Mouse (Mus musculus) liver, embryonic 14.5 days (tissue): Measurements from ENCODE around the gene She. TPM values are rescaled to one million over a fixed set of nuclear protein-coding genes. Genes with fewer than 3 reads are reported as not detected.
A peak's percentile ranks its signal among the peaks of the same experiment; 100 is the strongest.

Source experiments
- ATAC-seq: fragments of 200-750 bp; cut with Nextera tagmentation; 2 replicates; pipeline ENCODE4 v1.8.0; 2017; ENCODE audit warnings: moderate number of reproducible peaks, mild to moderate bottlenecking, moderate library complexity; ENCODE audit not compliant: insufficient read depth
- DNase-seq, 3 experiments: peaks; one replicate each; pipeline ENCODE4 v3.0.0-alpha.2; 2012 to 2013; ENCODE audit warnings: low read depth in 3 of 3, low spot score in 3 of 3
- H3K27ac ChIP-seq: fragments of 300-500 bp; sonication (generic); 2 replicates; pipeline ENCODE4 v1.5.1; 2014; ENCODE audit warnings: moderate library complexity, mild to moderate bottlenecking, control low read depth, inconsistent platforms
- H3K27me3 ChIP-seq: fragments of 300-500 bp; sonication (generic); 2 replicates; pipeline ENCODE4 v1.6.1; 2014; ENCODE audit warnings: mild to moderate bottlenecking, low read length, moderate library complexity; ENCODE audit not compliant: control insufficient read depth, insufficient read depth
- H3K36me3 ChIP-seq: fragments of 300-500 bp; sonication (generic); replicated peaks from 2 replicates; pipeline ENCODE4 v1.6.1; 2014; ENCODE audit warnings: low read depth; ENCODE audit not compliant: control insufficient read depth, insufficient read depth
- H3K4me1 ChIP-seq, 2 experiments: fragments of 200-500 bp in 1 of 2; fragments of 300-500 bp in 1 of 2; sonication (generic) in 1 of 2; replicated peaks; 2 replicates each; pipeline ENCODE4 v1.6.1; 2012 to 2014; ENCODE audit warnings: antibody characterized with exemption in 1 of 2, inconsistent platforms in 1 of 2, low read length in 1 of 2; ENCODE audit not compliant: control insufficient read depth in 2 of 2, insufficient read depth in 2 of 2
- H3K4me2 ChIP-seq: fragments of 300-500 bp; sonication (generic); 2 replicates; pipeline ENCODE4 v1.6.1; 2014; ENCODE audit warnings: low read depth, mild to moderate bottlenecking, control low read depth, moderate library complexity
- H3K4me3 ChIP-seq, 2 experiments: fragments of 200-500 bp in 1 of 2; fragments of 300-500 bp in 1 of 2; sonication (generic) in 1 of 2; 2 replicates each; pipeline ENCODE4 v1.5.1; 2012 to 2014; ENCODE audit warnings: low read depth in 2 of 2, low read length in 2 of 2, mild to moderate bottlenecking in 2 of 2, control low read depth in 1 of 2, inconsistent platforms in 1 of 2, moderate library complexity in 1 of 2; ENCODE audit not compliant: insufficient read depth in 1 of 2
- H3K9ac ChIP-seq: fragments of 300-500 bp; sonication (generic); replicated peaks from 2 replicates; pipeline ENCODE4 v1.6.1; 2014; ENCODE audit warnings: mild to moderate bottlenecking, control low read depth, moderate library complexity
- H3K9me3 ChIP-seq: fragments of 300-500 bp; sonication (generic); 2 replicates; pipeline ENCODE4 v1.6.1; 2016; ENCODE audit warnings: low read length, mixed read lengths; ENCODE audit not compliant: control insufficient read depth
- CTCF ChIP-seq: IDR thresholded peaks from 2 replicates; pipeline ENCODE4 v1.5.1; 2016; ENCODE audit warnings: antibody characterized with exemption, low read depth, control low read depth
- EP300 ChIP-seq: IDR thresholded peaks from 2 replicates; pipeline ENCODE4 v1.6.1; 2016; ENCODE audit warnings: antibody characterized with exemption, low read depth
- WGBS: fragments of 180-500 bp; shearing (Covaris S2); extraction: QIAGEN DNeasy Blood & Tissue Kit; methylation state at CpG from one replicate; pipeline ENCODE4 v1.1.7; 2014; ENCODE audit not compliant: insufficient replicate concordance; 5-methylcytosine and 5-hydroxymethylcytosine counted together
- polyA plus RNA-seq, 2 experiments: library from polyadenylated mRNA; depleted of rRNA in 1 of 2; stranded (reverse) in 1 of 2; unstranded in 1 of 2; fragments of >200 nt; fragmentation: Nextera tagmentation in 1 of 2; extraction: Ambion mirVana in 1 of 2; gene quantifications; 2 replicates each; pipeline versions ENCODE4 v1.2.1 to v1.2.3; 2012 to 2014

She gene
- polyA plus RNA-seq, 2 experiments = 0.55 to 0.81 TPM

DNA sequence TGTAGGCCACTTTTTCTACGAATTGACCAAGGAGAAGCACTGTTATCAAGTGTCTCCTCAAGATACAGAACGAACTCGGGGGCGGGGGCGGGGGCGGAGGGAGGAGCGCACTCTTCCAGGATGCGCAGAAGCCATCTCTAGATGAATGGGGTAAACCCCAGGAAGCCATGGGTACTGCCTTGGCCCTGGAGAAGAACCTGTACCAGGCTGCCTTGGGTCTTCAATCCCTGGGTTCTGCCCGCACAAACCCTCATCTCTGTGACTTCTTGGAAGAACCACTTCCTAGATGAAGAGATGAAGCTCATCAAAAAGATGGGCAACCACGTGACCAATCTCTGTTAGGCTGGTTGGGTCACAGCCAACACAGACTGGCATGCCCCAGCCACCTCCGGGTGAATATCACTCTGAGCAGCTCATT lies 10.1 kb upstream of the She start:
- Histone ChIP-seq H3K9ac (no peak overlapping the region), H3K4me2 (peak overlapping the region; percentile 50), H3K4me1 (peaks cover 14 to 21% of the 10 kb centered on the region in 2 experiments), H3K4me3 (peak overlapping the region in 1 of 2 experiments; percentile 27; a peak in 1 of 4 replicates), H3K27me3 (no peaks in the 10 kb centered on the region), H3K36me3 (no peaks in the 10 kb centered on the region), H3K27ac (no peak overlapping the region), H3K9me3 (no peaks in the 10 kb centered on the region)
- DNase-seq (no peak), ATAC-seq (peak; percentile 71)
- TF ChIP-seq EP300 (no peak), CTCF (no peak)
- WGBS = 42% methylated on average over 11 of the region's 11 CpGs

DNA sequence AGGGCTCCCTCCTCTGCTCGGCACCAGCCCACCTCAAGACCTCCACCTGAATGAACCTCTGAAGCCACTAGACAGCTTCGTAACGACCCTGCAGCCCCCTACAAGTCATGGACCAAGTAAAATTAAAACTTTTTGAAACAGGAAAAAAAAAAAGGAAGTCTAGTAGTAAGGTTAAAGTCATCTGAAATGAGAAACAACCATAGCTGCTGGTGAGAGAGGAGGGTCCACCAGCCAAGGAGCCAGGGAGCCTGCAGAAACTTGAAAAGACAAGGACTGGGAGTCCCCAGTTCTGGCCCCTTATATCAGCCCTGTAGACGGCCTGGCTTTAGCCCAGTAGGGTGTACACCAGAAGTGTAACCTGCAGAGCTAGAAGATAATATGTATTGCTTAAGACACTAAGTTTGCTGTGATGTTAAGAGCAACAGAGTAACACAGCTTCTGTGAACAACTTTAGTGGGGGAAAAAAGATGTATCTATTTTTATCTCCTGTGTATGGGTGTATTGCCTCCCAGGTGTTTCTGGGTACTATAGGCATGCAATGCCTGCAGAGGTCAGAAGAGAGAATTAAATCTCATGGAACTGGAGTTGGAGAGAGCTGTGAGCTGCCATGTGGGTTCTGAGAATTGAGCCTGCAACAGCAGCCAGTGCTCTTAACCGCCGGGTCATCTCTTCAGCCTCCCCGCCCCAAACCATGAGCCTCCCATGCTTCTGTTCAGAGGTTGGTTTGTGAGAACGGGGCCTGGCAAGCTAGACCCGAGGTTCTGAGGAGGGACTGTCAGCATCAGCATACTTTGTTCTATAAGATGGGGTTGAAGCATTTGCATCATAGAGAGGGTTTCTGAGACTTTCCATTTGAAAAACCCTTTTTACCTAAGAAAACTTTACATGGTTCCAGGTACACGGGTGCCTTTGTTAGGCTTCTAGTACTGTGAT lies 9.4 kb upstream of the She start:
- 53% methylated on average over 10 of the region's 10 CpGs for WGBS

DNA sequence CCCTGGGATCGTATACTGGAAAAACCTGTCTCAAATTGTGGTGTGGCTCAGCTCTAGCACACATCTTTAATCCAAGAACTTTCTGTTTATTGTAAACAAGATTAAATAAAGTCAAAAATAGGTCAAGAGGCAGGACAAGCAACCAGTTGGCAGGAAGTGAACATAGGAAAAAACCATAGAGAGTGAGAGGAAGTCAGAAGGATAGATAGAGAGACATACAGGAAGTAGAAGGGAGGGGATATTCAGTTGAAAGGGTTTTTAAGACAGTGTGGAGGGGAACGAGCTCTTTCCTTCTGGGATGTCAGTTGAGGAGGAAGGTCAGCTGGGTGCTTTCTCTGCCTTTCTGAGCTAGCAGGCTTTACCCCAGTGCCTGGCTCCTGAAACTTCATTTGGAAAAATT lies 7.6 kb upstream of the She start:
- DNase-seq (no peak), ATAC-seq (no peak)
- Histone ChIP-seq H3K36me3 (no peaks in the 10 kb centered on the region), H3K4me3 (no peak overlapping the region), H3K27me3 (peaks cover 3% of the 10 kb centered on the region), H3K9ac (no peak overlapping the region), H3K27ac (no peak overlapping the region), H3K9me3 (no peaks in the 10 kb centered on the region), H3K4me2 (no peak overlapping the region), H3K4me1 (peaks cover 14 to 21% of the 10 kb centered on the region in 2 experiments)
- WGBS = 42% methylated on average over 2 of the region's 2 CpGs
- TF ChIP-seq EP300 (no peak), CTCF (no peak)

More for the DNA sequence above, 9.4 kb upstream of the She start:
- H3K4me3 ChIP-seq = no peak overlapping the region
- H3K9me3 ChIP-seq = no peaks in the 10 kb centered on the region
- no peak overlapping the region for H3K9ac ChIP-seq
- H3K27ac ChIP-seq = no peak overlapping the region
- no peaks in the 10 kb centered on the region for H3K27me3 ChIP-seq
- no peak for DNase-seq
- ATAC-seq = 0 out of 2 replicates have a peak, but pooled peaks have one; percentile 40
- TF ChIP-seq CTCF = no peak
- TF ChIP-seq EP300 = no peak
- H3K4me1 ChIP-seq = peaks cover 14 to 21% of the 10 kb centered on the region in 2 experiments
- peak overlapping the region; percentile 50; the same call in 1 of the 2 replicates for H3K4me2 ChIP-seq
- H3K36me3 ChIP-seq = no peaks in the 10 kb centered on the region

DNA sequence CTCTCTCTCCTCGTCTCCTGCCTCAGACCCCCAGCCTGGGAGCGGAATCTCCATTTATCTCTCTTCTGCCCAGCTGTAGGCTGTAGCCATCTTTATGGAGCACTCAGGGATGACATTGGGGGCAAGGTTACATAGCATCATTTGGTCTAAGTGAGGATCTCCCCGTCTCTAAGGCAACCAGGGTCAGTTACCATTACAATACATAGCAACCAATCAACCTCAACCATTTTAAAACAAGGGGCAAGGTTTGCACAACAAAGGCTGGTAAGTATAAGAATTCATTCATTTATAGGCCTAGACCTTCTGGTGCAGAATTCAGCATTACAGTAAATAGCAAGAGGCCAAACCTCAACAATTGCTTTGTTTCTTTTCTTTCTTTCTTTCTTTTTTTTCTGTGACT lies 4.9 kb upstream of the She start:
- no peaks in the 10 kb centered on the region for H3K9me3 ChIP-seq
- H3K4me3 ChIP-seq = no peak overlapping the region
- 54% methylated on average over 3 of the region's 3 CpGs for WGBS
- no peak overlapping the region for H3K4me2 ChIP-seq
- no peak overlapping the region for H3K27ac ChIP-seq
- ATAC-seq (no peak), DNase-seq (no peak)
- H3K36me3 ChIP-seq = no peaks in the 10 kb centered on the region
- H3K4me1 ChIP-seq = peaks cover 0 to 5% of the 10 kb centered on the region in 2 experiments; a peak in 3 of 4 replicates
- H3K27me3 ChIP-seq = peaks cover 30% of the 10 kb centered on the region
- TF ChIP-seq CTCF (no peak), EP300 (no peak)
- H3K9ac ChIP-seq = no peak overlapping the region

DNA sequence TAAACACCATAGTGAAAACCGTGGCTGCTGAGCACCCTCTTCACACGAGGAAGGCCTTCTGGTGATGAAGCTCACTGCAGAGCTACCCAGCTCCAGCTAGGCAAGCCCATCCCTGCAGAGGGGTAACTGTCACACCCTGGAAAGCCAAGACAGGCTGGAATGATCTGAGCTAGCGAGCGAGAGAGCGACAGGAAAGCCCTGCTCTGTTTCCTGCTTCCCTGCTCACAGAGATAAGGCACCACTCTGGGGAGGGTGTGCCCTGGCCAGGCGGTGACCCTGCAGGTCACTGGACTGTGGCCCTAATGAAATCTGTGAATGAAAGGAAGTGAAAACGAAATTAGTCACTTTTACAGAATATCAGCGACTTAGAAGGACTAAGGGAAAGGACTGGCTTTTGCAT lies 4.2 kb downstream of the She start:
- TF ChIP-seq CTCF = no peak
- DNase-seq = no peak

More for the DNA sequence above, 4.2 kb downstream of the She start:
- ATAC-seq = 0 out of 2 replicates have a peak, but pooled peaks have one; percentile 55
- Histone ChIP-seq H3K4me2 (no peak overlapping the region), H3K27me3 (peaks cover 41% of the 10 kb centered on the region), H3K27ac (no peak overlapping the region), H3K9me3 (no peaks in the 10 kb centered on the region), H3K4me1 (peaks cover 0 to 6% of the 10 kb centered on the region in 2 experiments; a peak in 2 of 4 replicates), H3K9ac (no peak overlapping the region), H3K36me3 (no peaks in the 10 kb centered on the region), H3K4me3 (no peak overlapping the region)
- 7% methylated on average over 8 of the region's 8 CpGs for WGBS
